Mouse (Mus musculus) liver, embryonic 14.5 days (tissue): ENCODE data around the gene Zc3h12c. TPM values are rescaled to one million over a fixed set of nuclear protein-coding genes. Genes with fewer than 3 reads are reported as not detected.

ENCODE experiments used
- ATAC-seq: fragments of 200-750 bp; cut with Nextera tagmentation; 2 replicates; pipeline ENCODE4 v1.8.0; 2017; ENCODE audit warnings: moderate number of reproducible peaks, mild to moderate bottlenecking, moderate library complexity; ENCODE audit not compliant: insufficient read depth
- DNase-seq, 3 experiments: peaks; one replicate each; pipeline ENCODE4 v3.0.0-alpha.2; 2012 to 2013; ENCODE audit warnings: low read depth in 3 of 3, low spot score in 3 of 3
- H3K27ac ChIP-seq: fragments of 300-500 bp; sonication (generic); 2 replicates; pipeline ENCODE4 v1.5.1; 2014; ENCODE audit warnings: moderate library complexity, mild to moderate bottlenecking, control low read depth, inconsistent platforms
- H3K27me3 ChIP-seq: fragments of 300-500 bp; sonication (generic); 2 replicates; pipeline ENCODE4 v1.6.1; 2014; ENCODE audit warnings: mild to moderate bottlenecking, low read length, moderate library complexity; ENCODE audit not compliant: control insufficient read depth, insufficient read depth
- H3K36me3 ChIP-seq: fragments of 300-500 bp; sonication (generic); replicated peaks from 2 replicates; pipeline ENCODE4 v1.6.1; 2014; ENCODE audit warnings: low read depth; ENCODE audit not compliant: control insufficient read depth, insufficient read depth
- H3K4me1 ChIP-seq, 2 experiments: fragments of 200-500 bp in 1 of 2; fragments of 300-500 bp in 1 of 2; sonication (generic) in 1 of 2; replicated peaks; 2 replicates each; pipeline ENCODE4 v1.6.1; 2012 to 2014; ENCODE audit warnings: antibody characterized with exemption in 1 of 2, inconsistent platforms in 1 of 2, low read length in 1 of 2; ENCODE audit not compliant: control insufficient read depth in 2 of 2, insufficient read depth in 2 of 2
- H3K4me2 ChIP-seq: fragments of 300-500 bp; sonication (generic); 2 replicates; pipeline ENCODE4 v1.6.1; 2014; ENCODE audit warnings: low read depth, mild to moderate bottlenecking, control low read depth, moderate library complexity
- H3K4me3 ChIP-seq, 2 experiments: fragments of 200-500 bp in 1 of 2; fragments of 300-500 bp in 1 of 2; sonication (generic) in 1 of 2; 2 replicates each; pipeline ENCODE4 v1.5.1; 2012 to 2014; ENCODE audit warnings: low read depth in 2 of 2, low read length in 2 of 2, mild to moderate bottlenecking in 2 of 2, control low read depth in 1 of 2, inconsistent platforms in 1 of 2, moderate library complexity in 1 of 2; ENCODE audit not compliant: insufficient read depth in 1 of 2
- H3K9ac ChIP-seq: fragments of 300-500 bp; sonication (generic); replicated peaks from 2 replicates; pipeline ENCODE4 v1.6.1; 2014; ENCODE audit warnings: mild to moderate bottlenecking, control low read depth, moderate library complexity
- H3K9me3 ChIP-seq: fragments of 300-500 bp; sonication (generic); 2 replicates; pipeline ENCODE4 v1.6.1; 2016; ENCODE audit warnings: low read length, mixed read lengths; ENCODE audit not compliant: control insufficient read depth
- CTCF ChIP-seq: IDR thresholded peaks from 2 replicates; pipeline ENCODE4 v1.5.1; 2016; ENCODE audit warnings: antibody characterized with exemption, low read depth, control low read depth
- EP300 ChIP-seq: IDR thresholded peaks from 2 replicates; pipeline ENCODE4 v1.6.1; 2016; ENCODE audit warnings: antibody characterized with exemption, low read depth
- WGBS: fragments of 180-500 bp; shearing (Covaris S2); extraction: QIAGEN DNeasy Blood & Tissue Kit; methylation state at CpG from one replicate; pipeline ENCODE4 v1.1.7; 2014; ENCODE audit not compliant: insufficient replicate concordance; 5-methylcytosine and 5-hydroxymethylcytosine counted together
- polyA plus RNA-seq, 2 experiments: library from polyadenylated mRNA; depleted of rRNA in 1 of 2; stranded (reverse) in 1 of 2; unstranded in 1 of 2; fragments of >200 nt; fragmentation: Nextera tagmentation in 1 of 2; extraction: Ambion mirVana in 1 of 2; gene quantifications; 2 replicates each; pipeline versions ENCODE4 v1.2.1 to v1.2.3; 2012 to 2014

Zc3h12c gene
- polyA plus RNA-seq, 2 experiments: 0.38 to 0.53 TPM

- peak overlapping the region; percentile 60 to 69 for H3K4me3 ChIP-seq
- H3K9ac ChIP-seq: no peak overlapping the region
- no peaks in the 10 kb centered on the region for H3K36me3 ChIP-seq
- H3K4me1 ChIP-seq: peaks cover 3 to 6% of the 10 kb centered on the region in 2 experiments; a peak in 3 of 4 replicates
- ATAC-seq (no peak), DNase-seq (no peak)
- peak overlapping the region; percentile 86 for H3K4me2 ChIP-seq
- TF ChIP-seq EP300 (no peak), CTCF (no peak)
- H3K27ac ChIP-seq: no peak overlapping the region
- H3K27me3 ChIP-seq: peaks cover 42% of the 10 kb centered on the region
- 12% methylated on average over 8 of the region's 8 CpGs for WGBS
- no peaks in the 10 kb centered on the region for H3K9me3 ChIP-seq
Observed at GRCm38 (mm10) chr9:52167506-52167862, 888 bp downstream of the Zc3h12c start.

GRCm38 (mm10) chr9:52167084-52167483 is 1.3 kb downstream of the Zc3h12c start:
- Histone ChIP-seq H3K36me3 (no peaks in the 10 kb centered on the region), H3K27ac (no peak overlapping the region), H3K27me3 (peaks cover 42% of the 10 kb centered on the region), H3K4me2 (peak overlapping the region; percentile 86), H3K4me3 (no peak overlapping the region), H3K4me1 (peaks cover 0 to 2% of the 10 kb centered on the region in 2 experiments; a peak in 2 of 4 replicates), H3K9me3 (no peaks in the 10 kb centered on the region), H3K9ac (no peak overlapping the region)
- ATAC-seq (no peak), DNase-seq (no peak)
- TF ChIP-seq EP300 (no peak), CTCF (no peak)
- WGBS: 35% methylated on average over 3 of the region's 3 CpGs

DNA sequence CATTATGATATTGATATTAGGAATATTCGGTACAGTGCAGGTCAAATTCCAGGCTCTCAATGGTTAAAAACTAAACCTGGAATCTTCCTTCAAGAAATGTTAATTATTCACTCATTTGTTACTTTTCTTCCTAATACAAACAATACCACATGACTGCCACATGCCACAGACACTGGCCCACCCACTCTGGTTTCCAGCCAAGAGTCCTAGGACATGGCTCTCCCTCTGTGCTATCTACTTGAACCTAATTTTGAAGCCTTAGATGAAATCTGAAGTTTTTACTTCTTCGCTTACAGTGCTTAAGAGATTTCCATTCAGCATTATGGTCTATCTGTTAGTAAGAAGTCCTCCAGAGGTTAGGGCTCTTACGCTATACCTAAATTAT is 2.7 kb downstream of the Zc3h12c start:
- no peak overlapping the region for H3K4me3 ChIP-seq
- DNase-seq: no peak
- peaks cover 0 to 2% of the 10 kb centered on the region in 2 experiments; a peak in 1 of 4 replicates for H3K4me1 ChIP-seq
- no peak overlapping the region for H3K9ac ChIP-seq
- no peak overlapping the region for H3K27ac ChIP-seq
- no peaks in the 10 kb centered on the region for H3K36me3 ChIP-seq
- H3K4me2 ChIP-seq: no peak overlapping the region
- no peak for TF ChIP-seq EP300
- no peak for TF ChIP-seq CTCF
- H3K27me3 ChIP-seq: peaks cover 36% of the 10 kb centered on the region
- no peak for ATAC-seq
- 69% methylated on average over 3 of the region's 3 CpGs for WGBS
- H3K9me3 ChIP-seq: no peaks in the 10 kb centered on the region

DNA sequence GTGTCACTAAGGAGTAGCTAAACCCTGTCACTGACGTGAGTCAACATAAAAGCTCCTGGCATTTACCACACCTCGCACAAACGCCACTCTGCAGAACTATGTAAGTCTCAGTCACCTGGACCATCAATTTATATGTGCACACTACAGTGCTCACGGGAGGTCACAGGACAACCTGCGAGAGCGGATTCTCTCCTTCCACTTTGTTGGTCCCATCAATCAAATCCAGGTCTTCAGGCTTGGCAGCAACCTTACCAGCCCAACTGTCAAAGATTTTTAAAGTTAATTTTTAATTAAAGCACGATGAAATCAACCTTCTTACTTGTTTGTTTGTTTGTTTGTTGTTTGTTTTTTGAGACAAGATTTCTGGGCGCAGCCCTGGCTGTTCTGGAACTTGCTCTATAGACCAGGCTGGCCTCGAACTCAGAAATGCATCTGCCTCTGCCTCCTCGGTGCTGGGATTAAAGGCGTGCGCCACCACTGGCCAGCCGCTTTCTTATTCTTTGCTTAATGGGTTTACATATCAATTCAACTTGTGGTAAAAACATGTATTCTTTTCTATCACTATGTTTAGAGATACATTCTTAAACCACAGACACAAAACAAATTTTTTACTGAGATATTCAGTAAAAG is 3.2 kb downstream of the Zc3h12c start:
- no peaks in the 10 kb centered on the region for H3K9me3 ChIP-seq
- TF ChIP-seq CTCF (no peak), EP300 (no peak)
- H3K4me1 ChIP-seq: peaks cover 0 to 2% of the 10 kb centered on the region in 2 experiments; a peak in 1 of 4 replicates
- ATAC-seq: no peak
- H3K36me3 ChIP-seq: no peaks in the 10 kb centered on the region
- WGBS: 72% methylated on average over 13 of the region's 13 CpGs
- H3K4me3 ChIP-seq: no peak overlapping the region
- H3K9ac ChIP-seq: no peak overlapping the region
- H3K27ac ChIP-seq: no peak overlapping the region
- peaks cover 33% of the 10 kb centered on the region for H3K27me3 ChIP-seq
- no peak for DNase-seq
- no peak overlapping the region for H3K4me2 ChIP-seq

DNA sequence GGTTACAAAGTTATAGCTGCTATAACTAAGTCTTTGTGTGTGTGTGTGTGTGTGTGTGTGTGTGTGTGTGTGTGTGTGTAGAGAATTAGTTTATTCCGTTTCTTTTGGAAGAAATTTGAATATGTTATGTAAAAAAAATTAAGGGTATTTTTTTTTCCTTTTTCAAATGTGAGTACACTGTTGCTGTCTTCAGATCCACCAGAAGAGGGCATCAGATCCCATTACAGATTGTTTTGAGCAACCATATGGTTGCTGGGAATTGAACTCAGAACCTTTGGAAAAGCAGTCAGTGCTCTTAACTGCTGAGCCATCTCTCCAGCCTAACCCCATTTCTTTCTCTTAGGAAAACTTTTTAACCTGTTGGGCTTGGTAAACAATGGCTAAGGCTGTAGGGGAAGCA is 7.9 kb downstream of the Zc3h12c start:
- H3K4me3 ChIP-seq: no peak overlapping the region
- no peaks in the 10 kb centered on the region for H3K9me3 ChIP-seq
- no peaks in the 10 kb centered on the region for H3K4me1 ChIP-seq
- ATAC-seq (no peak), DNase-seq (no peak)
- H3K4me2 ChIP-seq: no peak overlapping the region
- H3K27ac ChIP-seq: no peak overlapping the region
- TF ChIP-seq EP300: no peak
- no peak for TF ChIP-seq CTCF
- 59% methylated on average over 1 of the region's 1 CpGs for WGBS
- no peaks in the 10 kb centered on the region for H3K36me3 ChIP-seq
- no peaks in the 10 kb centered on the region for H3K27me3 ChIP-seq
- no peak overlapping the region for H3K9ac ChIP-seq
